Mouse (Mus musculus): ENCODE measurements around the gene Sik3.

The Sik3 gene

DNA sequence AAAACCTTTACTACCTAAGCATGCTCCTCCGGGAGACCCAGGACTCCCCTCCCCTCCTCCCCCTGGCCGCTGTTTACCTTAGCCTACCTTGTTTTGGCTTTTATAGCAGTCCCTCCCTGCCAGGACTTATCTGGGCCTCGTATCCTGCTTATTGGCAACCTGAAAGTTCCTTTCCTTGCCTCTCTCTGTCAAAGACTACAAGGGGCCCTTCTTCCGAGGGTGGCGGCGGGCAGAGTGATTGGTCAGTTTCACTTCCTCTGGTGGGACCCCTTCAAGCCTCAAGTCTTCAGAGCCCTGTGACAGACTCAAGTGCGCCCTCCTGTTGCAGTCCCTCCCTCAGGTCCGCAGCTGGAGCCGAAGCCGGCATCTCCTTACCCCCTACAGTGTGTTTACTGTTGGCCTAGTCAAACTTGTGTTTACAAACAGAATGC is 1.6 kb downstream of the Sik3 start:
- intact Hi-C loops (cut with DNase I) = loop anchor here (5.0 kb wide), 1 partner anchor 108 kb away; no protein-coding TSS in a partner anchor

DNA sequence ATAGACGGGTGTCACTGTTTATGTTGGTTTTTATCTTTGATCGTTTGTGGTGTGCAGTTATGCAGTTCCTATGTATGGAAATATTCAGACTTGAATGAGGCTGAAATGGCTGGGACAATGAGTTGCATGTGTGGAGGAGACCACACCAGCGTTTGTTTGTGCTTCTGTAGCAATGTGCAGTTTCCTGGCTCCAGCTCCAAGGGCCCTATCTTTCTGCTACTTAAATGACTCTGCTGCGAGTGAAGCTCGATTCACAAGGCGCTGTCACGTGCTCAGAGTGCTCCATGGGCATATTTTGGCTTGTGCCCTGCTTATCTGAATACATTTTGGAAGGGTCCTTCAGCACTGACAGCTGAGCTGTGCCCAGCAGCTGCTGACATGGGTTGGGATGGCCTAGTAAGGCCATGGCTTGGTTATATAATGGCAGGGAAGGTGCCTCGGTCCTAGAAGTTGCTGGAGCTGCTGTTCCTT is 2.5 kb downstream of the Sik3 start:
- intact Hi-C loops (cut with DNase I) = loop anchor here (5.0 kb wide), 1 partner anchor 57 kb away; no protein-coding TSS in a partner anchor

DNA sequence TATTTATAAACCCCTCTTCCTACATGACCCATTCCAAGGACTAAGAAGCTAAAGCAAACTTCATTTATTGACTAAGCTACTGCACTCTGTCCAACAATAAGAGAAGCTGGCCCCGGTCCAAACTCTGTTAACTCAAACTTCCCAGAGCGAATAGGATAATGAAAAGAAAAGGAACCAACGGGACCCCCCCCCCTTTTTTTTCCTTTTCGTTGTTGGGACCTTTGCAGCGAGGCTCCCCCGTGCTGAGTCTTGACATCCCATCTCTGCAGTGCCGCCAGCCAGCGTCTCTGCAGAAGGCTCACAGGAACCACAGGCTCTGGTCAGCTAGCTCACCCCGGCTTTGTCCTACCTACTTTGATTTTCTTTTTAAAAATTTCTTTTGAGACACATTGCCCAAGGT is 3.2 kb downstream of the Sik3 start:
- intact Hi-C loops (cut with DNase I) = loop anchor here (5.0 kb wide), 1 partner anchor 56 kb away; no protein-coding TSS in a partner anchor

- intact Hi-C loops (cut with DNase I) = loop anchor here (5.0 kb wide), 1 partner anchor 56 kb away; no protein-coding TSS in a partner anchor
Observed at GRCm38 (mm10) chr9:46016417-46016816, 3.8 kb downstream of the Sik3 start.

DNA sequence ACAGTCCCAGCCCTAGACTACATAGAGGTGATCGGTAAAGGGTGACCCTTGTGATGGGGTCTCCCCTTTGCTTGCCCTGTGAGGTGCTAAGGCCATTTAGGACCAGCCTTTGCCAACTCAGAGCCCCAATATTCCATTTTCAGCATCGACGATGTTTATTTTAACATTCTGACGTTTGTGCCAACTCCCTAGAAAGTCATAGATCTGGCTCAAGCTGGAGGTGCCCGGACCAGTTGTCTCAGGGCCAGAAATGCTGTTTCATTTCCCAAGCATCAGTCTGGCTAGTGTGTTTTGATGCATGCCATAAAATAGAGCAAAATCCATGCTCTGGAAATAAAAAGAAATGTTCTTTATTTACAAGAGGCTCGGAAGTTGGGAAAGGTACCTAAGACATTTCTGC is 5.7 kb downstream of the Sik3 start:
- intact Hi-C loops (cut with DNase I) = loop anchor here (5.0 kb wide), 1 partner anchor 54 kb away; no protein-coding TSS in a partner anchor

DNA sequence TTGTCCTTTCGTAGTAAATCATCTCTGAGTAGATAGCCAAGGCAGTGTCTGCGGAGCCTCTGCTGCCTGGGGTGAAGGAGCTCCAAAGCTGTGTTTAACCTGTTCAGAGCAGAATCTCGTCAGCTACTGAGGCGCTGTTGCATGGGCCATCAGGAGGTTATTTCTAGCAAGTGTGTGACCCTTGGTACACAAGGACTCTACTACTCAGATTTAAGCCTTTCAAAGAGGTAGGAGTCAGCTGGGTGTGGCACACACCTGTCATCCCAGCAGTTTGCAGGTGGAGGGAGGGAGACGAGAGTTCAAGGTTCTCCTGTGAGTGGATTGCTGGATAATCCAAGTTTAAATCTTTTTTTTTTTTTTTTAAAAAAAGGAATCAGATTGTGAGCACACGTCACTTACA is 7.4 kb downstream of the Sik3 start:
- intact Hi-C loops (cut with DNase I) = loop anchor here (5.0 kb wide), 1 partner anchor 52 kb away; no protein-coding TSS in a partner anchor

DNA sequence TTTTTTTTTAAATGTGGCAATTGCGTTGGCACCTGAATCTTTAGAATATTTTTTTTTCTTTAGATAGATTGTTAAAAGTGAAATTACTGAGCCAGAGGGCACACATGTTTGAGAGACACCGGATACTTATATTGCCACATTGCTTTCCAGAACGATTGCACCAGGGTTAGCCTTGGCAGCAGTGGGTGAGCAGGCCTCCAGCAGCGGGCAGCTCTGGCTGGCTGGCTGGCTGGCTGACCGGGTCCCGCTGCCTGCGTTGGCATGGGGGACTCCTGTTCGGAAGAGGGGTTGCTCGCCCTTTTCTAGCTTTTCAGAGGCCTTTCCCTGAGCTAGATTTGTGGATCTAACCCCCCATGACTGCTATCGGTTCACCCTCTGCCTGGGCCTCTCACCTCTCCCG is 11.0 kb downstream of the Sik3 start:
- intact Hi-C loops (cut with DNase I) = no loop called here

DNA sequence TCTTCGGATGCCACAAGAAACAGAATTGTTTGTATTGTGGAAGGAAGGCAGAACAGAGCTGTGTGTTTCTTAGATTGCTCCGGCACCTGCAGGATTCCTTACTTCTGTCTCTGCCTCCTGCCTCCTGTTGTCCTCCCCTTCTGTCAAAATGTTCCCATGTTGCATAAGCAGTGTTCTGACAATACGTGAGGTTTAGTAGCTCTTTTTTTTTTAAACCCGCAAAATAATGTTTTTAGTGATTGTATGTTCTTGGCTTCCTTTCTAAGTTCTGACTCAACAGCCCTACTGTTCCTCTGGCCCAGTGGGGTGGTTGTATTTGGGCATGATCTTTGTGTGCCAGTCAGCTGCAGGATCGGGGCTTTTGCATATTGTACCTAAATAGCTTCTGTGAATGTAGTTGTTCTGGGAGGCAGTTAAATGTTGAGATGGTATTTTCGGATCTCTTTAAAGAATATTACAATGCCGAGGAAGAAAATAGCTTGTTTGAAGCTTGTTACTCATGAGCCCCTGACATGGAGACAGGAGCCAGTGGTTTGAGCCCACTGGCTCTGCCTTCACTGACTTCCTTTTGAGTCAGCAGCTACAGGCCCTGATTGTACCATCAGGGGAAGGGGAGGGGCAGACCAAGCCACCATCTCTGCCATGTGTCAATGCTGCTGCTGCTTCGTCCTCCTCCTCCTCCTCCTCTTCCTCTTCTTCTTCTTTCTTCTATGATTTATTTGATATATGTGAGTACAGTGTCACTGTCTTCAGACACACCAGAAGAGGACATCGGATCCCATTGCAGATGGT is 13.6 kb downstream of the Sik3 start:
- intact Hi-C loops (cut with DNase I) = no loop called here

DNA sequence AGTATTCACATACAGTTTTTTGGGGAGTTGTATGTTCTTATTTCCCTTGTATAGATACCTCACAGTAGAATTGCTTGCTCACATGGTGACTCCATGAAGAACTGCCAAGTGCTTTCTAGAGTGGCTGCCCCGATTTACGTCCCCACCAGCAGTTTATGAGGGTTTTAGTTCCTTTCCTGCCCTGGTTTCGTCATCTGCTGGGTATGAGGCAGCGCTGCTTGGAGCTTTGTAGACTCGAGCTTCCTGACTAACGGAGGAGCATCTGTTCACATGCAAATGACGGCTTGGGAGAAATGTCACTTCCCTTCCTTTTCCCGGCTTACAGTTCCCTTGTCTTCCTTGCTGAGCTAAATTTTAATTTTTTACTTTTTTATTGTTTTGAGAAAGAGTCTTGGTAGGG is 15.4 kb downstream of the Sik3 start:
- intact Hi-C loops (cut with DNase I) = no loop called here

GRCm38 (mm10) chr9:46029534-46029933 is 16.9 kb downstream of the Sik3 start:
- intact Hi-C loops (cut with DNase I) = no loop called here

DNA sequence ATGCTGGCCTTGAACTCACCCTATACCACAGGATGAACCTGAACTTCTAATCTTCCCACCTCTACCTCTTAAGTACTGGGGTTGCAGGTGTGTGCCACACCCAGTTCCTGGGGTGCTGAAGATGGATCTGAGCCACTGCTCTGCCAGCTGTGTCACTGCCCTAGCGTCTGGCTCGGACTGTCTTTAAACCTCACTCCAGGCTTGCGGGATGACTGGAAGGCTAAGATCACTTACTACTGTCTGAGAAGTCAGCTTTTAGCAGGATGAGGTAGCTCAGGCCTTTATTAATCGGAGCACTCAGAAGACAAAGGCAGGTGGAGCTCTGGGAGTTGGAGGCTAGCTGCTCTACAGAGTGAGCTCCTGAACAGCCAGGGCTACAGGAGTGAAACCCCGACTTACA is 17.6 kb downstream of the Sik3 start:
- intact Hi-C loops (cut with DNase I) = no loop called here

- intact Hi-C loops (cut with DNase I) = no loop called here
Observed at GRCm38 (mm10) chr9:46030968-46031367, 18.3 kb downstream of the Sik3 start.

DNA sequence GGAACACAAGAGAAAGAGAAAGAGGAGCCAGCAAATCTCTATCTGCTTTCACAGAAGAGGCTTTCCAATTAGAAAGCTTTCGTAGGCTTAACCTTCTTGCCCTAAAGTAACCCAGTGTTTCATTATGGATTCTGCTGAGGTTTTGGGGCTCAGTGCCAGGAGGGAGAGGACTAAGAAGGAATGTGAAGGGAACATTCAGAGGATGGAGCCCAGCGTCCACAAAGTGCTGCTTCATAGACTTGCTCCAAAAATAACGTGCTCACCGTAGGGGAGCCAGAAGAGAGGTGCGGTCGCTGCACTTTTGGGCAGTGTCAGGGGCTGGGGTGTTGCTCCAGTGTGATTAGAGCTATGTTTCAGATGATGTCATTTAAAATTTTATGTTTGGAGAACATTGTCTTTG is 19.6 kb downstream of the Sik3 start:
- intact Hi-C loops (cut with DNase I) = no loop called here

- intact Hi-C loops (cut with DNase I) = no loop called here
Observed at GRCm38 (mm10) chr9:46033058-46033457, 20.4 kb downstream of the Sik3 start.

DNA sequence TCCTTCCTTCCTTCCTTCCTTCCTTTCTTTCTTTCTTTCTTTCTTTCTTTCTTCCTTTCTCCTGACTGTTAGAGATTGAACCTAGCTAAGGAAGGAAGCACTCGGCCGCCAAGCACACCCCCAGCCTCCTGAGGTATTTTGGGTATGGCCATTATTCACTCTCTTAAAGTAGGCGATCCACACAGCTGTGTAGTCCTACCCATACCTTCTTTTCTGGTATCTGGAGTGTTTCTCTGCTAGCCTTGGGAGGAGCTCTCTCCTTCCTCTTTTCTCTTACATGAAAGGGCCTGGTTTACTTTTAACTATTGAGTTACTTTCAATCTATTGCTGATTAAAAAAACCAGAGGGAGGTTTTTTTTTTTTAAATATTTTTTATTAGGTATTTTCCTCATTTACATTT is 21.2 kb downstream of the Sik3 start:
- intact Hi-C loops (cut with DNase I) = no loop called here

DNA sequence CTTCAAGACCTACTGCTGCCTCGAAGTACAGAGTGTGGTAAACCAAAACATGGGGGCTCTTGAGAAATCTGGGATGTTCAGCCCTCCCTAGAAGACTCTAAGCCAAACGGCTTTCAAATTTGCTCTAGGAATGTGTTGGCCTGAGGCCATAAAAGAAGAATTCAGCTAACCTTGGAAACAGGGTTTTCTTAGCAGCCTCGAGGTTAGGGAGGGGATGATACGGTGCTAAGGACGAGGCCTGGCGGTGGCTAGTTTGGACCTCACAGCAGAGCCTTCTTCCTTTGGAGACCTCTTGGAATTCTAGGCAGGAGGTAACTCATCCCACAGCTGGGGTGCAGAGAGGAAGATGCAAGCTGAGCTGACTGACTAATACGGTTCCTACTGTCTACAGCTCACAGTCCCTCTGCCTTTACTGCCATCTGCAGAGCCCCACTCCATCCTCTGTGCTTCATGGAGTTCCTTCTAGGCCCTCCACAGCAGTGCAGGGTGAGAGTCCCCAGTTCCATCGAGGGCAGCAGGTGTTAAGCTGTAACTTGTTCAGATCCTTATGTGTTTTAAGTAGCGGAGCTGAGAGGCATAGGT is 22.8 kb downstream of the Sik3 start:
- intact Hi-C loops (cut with DNase I) = no loop called here

DNA sequence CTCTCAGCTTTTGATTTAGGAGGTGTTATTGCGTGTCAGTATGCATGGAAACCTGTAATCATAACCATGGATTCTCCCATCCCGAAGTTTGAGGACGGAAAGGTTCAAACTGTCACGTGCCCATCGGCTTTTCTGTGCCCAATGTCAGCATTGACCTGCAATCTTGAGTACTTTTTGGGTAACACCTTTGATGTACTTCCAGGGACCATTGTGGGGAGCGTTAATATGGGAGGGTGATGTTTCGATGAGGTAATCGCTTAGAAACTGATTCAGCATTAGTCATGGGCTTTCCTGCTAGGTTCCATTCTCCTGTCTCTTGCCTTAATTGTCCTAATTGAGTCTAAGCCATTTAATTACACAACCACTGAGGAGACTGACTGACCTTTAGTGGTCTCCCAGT is 24.3 kb downstream of the Sik3 start:
- intact Hi-C loops (cut with DNase I) = no loop called here

DNA sequence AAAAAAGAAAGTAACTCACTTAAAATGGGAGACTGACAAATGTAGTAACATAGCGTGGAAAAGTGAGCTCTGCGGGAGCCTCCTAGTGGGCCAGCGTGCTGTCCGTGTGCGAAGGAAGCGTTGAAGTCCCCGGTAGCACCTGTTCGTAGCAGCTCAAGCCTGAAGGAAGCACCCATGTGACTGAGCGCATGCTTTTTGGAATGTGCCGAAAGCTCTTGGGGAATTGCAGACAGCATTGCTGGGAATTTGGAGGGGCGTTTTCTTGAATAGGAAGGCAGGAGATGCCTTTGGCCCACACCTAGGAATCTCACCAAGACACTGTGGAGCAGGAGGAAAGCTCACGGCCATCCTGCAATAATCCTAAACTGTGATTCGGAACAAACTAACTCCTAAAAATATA is 26.2 kb downstream of the Sik3 start:
- intact Hi-C loops (cut with DNase I) = no loop called here

- intact Hi-C loops (cut with DNase I) = no loop called here
Observed at GRCm38 (mm10) chr9:46041186-46041585, 28.6 kb downstream of the Sik3 start.

DNA sequence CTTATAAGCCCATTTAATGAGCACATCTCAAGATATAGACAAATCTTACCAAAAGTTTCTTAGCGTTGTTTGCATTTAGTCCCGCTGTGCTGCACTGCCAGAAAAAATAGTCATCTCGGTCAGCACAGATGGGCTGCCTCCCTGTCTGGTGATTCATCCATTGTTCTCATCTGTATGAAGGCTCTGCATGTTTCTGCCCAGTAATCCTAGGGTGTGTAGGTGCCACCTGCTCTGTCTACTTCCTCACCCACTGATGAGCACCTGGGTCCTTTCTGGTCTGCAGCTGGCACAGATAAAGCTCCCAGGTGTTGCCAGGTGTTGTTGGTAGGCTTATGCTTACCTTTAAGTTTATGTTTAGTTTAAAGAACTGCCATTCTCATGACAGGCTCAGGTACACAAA is 29.8 kb downstream of the Sik3 start:
- intact Hi-C loops (cut with DNase I) = no loop called here

GRCm38 (mm10) chr9:46043626-46044025 is 31.0 kb downstream of the Sik3 start:
- intact Hi-C loops (cut with DNase I) = no loop called here

DNA sequence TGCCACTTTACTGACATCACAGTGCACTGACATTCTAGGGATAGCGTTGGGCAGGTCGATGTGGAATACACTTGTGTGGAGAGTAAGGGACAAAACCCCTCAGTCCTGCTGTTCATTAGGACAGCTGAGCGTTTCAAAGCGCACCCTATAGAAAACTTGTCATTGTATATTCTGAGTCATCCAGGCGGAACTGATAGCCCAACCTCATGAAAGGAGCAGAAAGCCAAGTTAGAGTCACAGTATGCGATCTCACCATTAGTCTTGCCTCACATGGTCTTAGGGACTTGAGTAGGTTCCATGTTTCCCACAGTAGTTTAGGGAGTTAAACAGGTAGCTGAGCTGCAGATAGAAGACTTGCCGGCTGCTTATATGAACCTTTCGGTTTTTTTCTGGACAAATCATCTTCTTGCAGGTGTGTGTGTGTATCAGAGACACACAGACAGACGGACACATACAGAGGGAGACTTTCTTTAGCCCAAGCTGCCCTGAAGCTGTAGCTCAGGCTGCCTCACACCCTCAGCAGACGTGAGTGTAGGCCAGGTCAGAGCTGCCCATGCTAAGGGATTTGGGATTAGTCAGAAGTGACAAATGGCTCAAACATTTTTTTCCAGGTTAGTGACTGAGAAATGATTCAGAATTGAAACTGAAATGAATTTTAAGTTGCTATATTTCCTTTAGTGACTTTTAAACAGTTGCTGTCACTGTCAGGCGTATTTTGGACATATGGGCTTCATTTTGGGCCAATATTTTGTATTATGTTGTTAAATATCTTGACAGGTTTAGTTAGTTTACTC is 34.3 kb downstream of the Sik3 start:
- intact Hi-C loops (cut with DNase I) = no loop called here

Measured in adrenal gland (tissue).